11 mouse cellular contexts compared by ENCODE assay signal in genomic region chr4:119274627-119275026, GRCm38 (mm10). TPM values are rescaled to one million over a fixed set of nuclear protein-coding genes. Genes with fewer than 3 reads are reported as not detected.
DNase-seq lines count a peak whose midpoint lies in the region; ATAC-seq and TF ChIP-seq lines count a peak whose summit lies in the region.
"Had no signal": no experiment of that assay in that cellular context is flagged by ENCODE, and none has a peak within 500 bp of the region (broad histone marks: within the 10 kb centered on the region; RNA-seq: fewer than 3 reads in every experiment).

No protein-coding gene starts in this region.

- no peaks in the 10 kb centered on the region for H3K27me3 ChIP-seq in kidney, embryonic 15.5 days
- no peaks in the 10 kb centered on the region for H3K27me3 ChIP-seq in midbrain, embryonic 13.5 days

- no peak overlapping the region for H3K9ac ChIP-seq in kidney, embryonic 15.5 days
- no peak overlapping the region for H3K9ac ChIP-seq in midbrain, embryonic 13.5 days (replicated peaks)

- H3K36me3 ChIP-seq in kidney, embryonic 15.5 days = peaks cover 95% of the 10 kb centered on the region
- H3K36me3 ChIP-seq in midbrain, embryonic 13.5 days = peaks cover 94% of the 10 kb centered on the region

- no peak for DNase-seq in kidney, postnatal 25 days
- DNase-seq in heart, postnatal 4 days = peak; percentile 69
- DNase-seq in lung, postnatal 14 days = peak; percentile 69
- DNase-seq in layer of hippocampus, adult 11-12 months (ENCODE audit: low spot score) = no peak
- no peak for DNase-seq in thymus, adult 18-20 months
- DNase-seq: left cerebral cortex, postnatal 4 days had no signal

- TF ChIP-seq POLR2A in cortical plate, adult 2 months (IDR thresholded peaks at IDR 0.05; ENCODE audit: extremely low read depth, insufficient read depth, low read length) = no peak

- H3K4me2 ChIP-seq in kidney, embryonic 15.5 days = no peak overlapping the region
- no peak overlapping the region for H3K4me2 ChIP-seq in midbrain, embryonic 13.5 days (replicated peaks)

- no peaks in the 10 kb centered on the region for H3K4me1 ChIP-seq in kidney, embryonic 15.5 days
- no peaks in the 10 kb centered on the region for H3K4me1 ChIP-seq in cortical plate, adult 2 months (ENCODE audit: control insufficient read depth, insufficient read depth, low read length)
- H3K4me1 ChIP-seq in midbrain, embryonic 13.5 days (replicated peaks) = no peaks in the 10 kb centered on the region

- no peaks in the 10 kb centered on the region for H3K9me3 ChIP-seq in kidney, embryonic 15.5 days (replicated peaks)
- no peaks in the 10 kb centered on the region for H3K9me3 ChIP-seq in midbrain, embryonic 13.5 days

- ATAC-seq in kidney, embryonic 15.5 days (replicated peaks; ENCODE audit: low FRiP score) = no peak
- no peak for ATAC-seq in midbrain, embryonic 13.5 days

- peak overlapping the region; percentile 5; the same call in 1 of the 2 replicates for H3K27ac ChIP-seq in kidney, embryonic 15.5 days
- H3K27ac ChIP-seq in cortical plate, adult 2 months (ENCODE audit: insufficient read depth, low read length) = peak overlapping the region; percentile 76; the same call in 1 of the 2 replicates
- H3K27ac ChIP-seq in midbrain, embryonic 13.5 days = no peak overlapping the region

- TF ChIP-seq CTCF in cortical plate, adult 2 months (IDR thresholded peaks at IDR 0.05; ENCODE audit: extremely low read depth, insufficient read depth, low read length) = no peak

- H3K4me3 ChIP-seq in kidney, embryonic 15.5 days (replicated peaks) = no peak overlapping the region
- no peak overlapping the region for H3K4me3 ChIP-seq in cortical plate, adult 2 months (ENCODE audit: insufficient read depth, low read length)
- no peak overlapping the region for H3K4me3 ChIP-seq in midbrain, embryonic 13.5 days (replicated peaks)

- 79% methylated on average over 1 of the region's 1 CpGs for WGBS in kidney, embryonic 15.5 days
- 95% methylated on average over 1 of the region's 1 CpGs for WGBS in midbrain, embryonic 13.5 days

RNA-seq across cellular contexts. Expression of gene Cldn19, which starts 19.4 kb away (rescaled TPM):
- polyA plus RNA-seq in kidney, embryonic 15.5 days (2015; fragmentation: Nextera tagmentation; extraction: Ambion mirVana) = 13.3 TPM in 2 replicates
- polyA plus RNA-seq in cortical plate, adult 2 months (2012; rRNA removed) = 0.32 and 0.58 TPM in 2 replicates
- total RNA-seq in heart, postnatal 4 days (2021) = 1 to 10 TPM in 1 of 2 experiments, under 1 TPM in 1; 0.17 to 1.2 TPM
- 0.55 and 1.3 TPM in 2 replicates for polyA plus RNA-seq in midbrain, embryonic 13.5 days (2015; fragmentation: Nextera tagmentation; extraction: Ambion mirVana)
- polyA plus RNA-seq: intestine, embryonic 14.5 days; thymus, postnatal 0 days had no signal

RNA-seq across cellular contexts. Expression of gene Ybx1, which starts 19.8 kb away (rescaled TPM):
- 680 and 703 TPM in 2 replicates for polyA plus RNA-seq in kidney, embryonic 15.5 days (2015; fragmentation: Nextera tagmentation; extraction: Ambion mirVana)
- polyA plus RNA-seq in cortical plate, adult 2 months (2012; rRNA removed) = 226 and 233 TPM in 2 replicates
- 100 to 1,000 TPM; 784 to 817 TPM for total RNA-seq in heart, postnatal 4 days (2021)
- polyA plus RNA-seq in midbrain, embryonic 13.5 days (2015; fragmentation: Nextera tagmentation; extraction: Ambion mirVana) = 723 and 839 TPM in 2 replicates

RNA-seq across cellular contexts. Expression of gene P3h1, which starts 41.9 kb away (rescaled TPM):
- 33.3 and 37.7 TPM in 2 replicates for polyA plus RNA-seq in kidney, embryonic 15.5 days (2015; fragmentation: Nextera tagmentation; extraction: Ambion mirVana)
- 10.6 and 10.8 TPM in 2 replicates for polyA plus RNA-seq in cortical plate, adult 2 months (2012; rRNA removed)
- total RNA-seq in heart, postnatal 4 days (2021) = 10 to 100 TPM; 25.1 to 27.2 TPM
- polyA plus RNA-seq in midbrain, embryonic 13.5 days (2015; fragmentation: Nextera tagmentation; extraction: Ambion mirVana) = 8.1 and 9.9 TPM in 2 replicates

RNA-seq across cellular contexts. Expression of gene AU022252, which starts 42.1 kb away (rescaled TPM):
- 35.4 and 35.6 TPM in 2 replicates for polyA plus RNA-seq in kidney, embryonic 15.5 days (2015; fragmentation: Nextera tagmentation; extraction: Ambion mirVana)
- polyA plus RNA-seq in cortical plate, adult 2 months (2012; rRNA removed) = 13.0 TPM in 2 replicates
- 10 to 100 TPM; 19.9 to 21.0 TPM for total RNA-seq in heart, postnatal 4 days (2021)
- 30.2 and 34.4 TPM in 2 replicates for polyA plus RNA-seq in midbrain, embryonic 13.5 days (2015; fragmentation: Nextera tagmentation; extraction: Ambion mirVana)

RNA-seq across cellular contexts. Expression of gene Ppih, which starts 45.7 kb away (rescaled TPM):
- polyA plus RNA-seq in kidney, embryonic 15.5 days (2015; fragmentation: Nextera tagmentation; extraction: Ambion mirVana) = 102 and 115 TPM in 2 replicates
- 21.6 and 24.5 TPM in 2 replicates for polyA plus RNA-seq in cortical plate, adult 2 months (2012; rRNA removed)
- 10 to 100 TPM; 18.4 to 23.0 TPM for total RNA-seq in heart, postnatal 4 days (2021)
- 77.2 and 78.3 TPM in 2 replicates for polyA plus RNA-seq in midbrain, embryonic 13.5 days (2015; fragmentation: Nextera tagmentation; extraction: Ambion mirVana)

Comparison
In these comparisons a context has a peak if more than half of its experiments do, and no peak if none do; other contexts are left out.
1. DNase-seq: peak in heart, postnatal 4 days (single experiment) and lung, postnatal 14 days (single experiment); none in kidney, postnatal 25 days (0 of 2), layer of hippocampus, adult 11-12 months (single experiment) and thymus, adult 18-20 months (0 of 2).